Mouse (Mus musculus): ENCODE measurements around the gene Ltbp4. TPM values are rescaled to one million over a fixed set of nuclear protein-coding genes. Genes with fewer than 3 reads are reported as not detected.

Ltbp4 gene
- polyA plus RNA-seq, 1 experiment from 2014 or later: 41.7 TPM

DNA sequence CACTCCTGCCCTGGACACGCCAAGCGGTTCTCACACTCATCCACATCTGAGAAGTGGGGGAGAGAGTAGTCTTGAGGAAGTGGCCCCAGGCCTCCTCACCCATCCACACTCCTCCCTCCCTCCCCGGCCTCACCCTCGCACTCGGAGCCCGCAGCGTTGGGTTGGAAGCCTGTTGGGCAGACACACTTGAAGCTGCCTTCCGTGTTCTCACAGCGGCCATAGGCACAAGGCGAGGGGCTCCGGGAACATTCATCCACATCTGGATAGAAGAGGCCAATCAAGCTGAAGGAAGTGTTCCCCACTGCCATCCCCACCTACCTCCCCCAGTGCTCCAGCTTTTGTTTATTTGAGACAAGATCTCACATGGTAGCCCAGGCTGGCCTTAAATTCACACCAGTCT is 13.3 kb downstream of the Ltbp4 start:
- no peak for ATAC-seq (replicated peaks; ENCODE audit: low FRiP score)
- no peak overlapping the region for H3K27ac ChIP-seq
- no peaks in the 10 kb centered on the region; the same call in 1 of the 2 replicates for H3K36me3 ChIP-seq
- H3K9ac ChIP-seq: no peak overlapping the region
- WGBS: 96% methylated on average over 11 of the region's 11 CpGs
- peaks cover 48% of the 10 kb centered on the region for H3K27me3 ChIP-seq
- H3K4me3 ChIP-seq (replicated peaks): no peak overlapping the region
- no peaks in the 10 kb centered on the region for H3K9me3 ChIP-seq (replicated peaks)
- H3K4me1 ChIP-seq: peaks cover 36% of the 10 kb centered on the region
- H3K4me2 ChIP-seq: no peak overlapping the region

- Histone ChIP-seq H3K9ac (no peak overlapping the region), H3K36me3 (peaks cover under 1% of the 10 kb centered on the region; the same call in 1 of the 2 replicates), H3K4me3 (replicated peaks) (no peak overlapping the region), H3K4me1 (peaks cover 29% of the 10 kb centered on the region), H3K4me2 (no peak overlapping the region), H3K9me3 (replicated peaks) (no peaks in the 10 kb centered on the region), H3K27me3 (peaks cover 36% of the 10 kb centered on the region), H3K27ac (no peak overlapping the region)
- no peak for ATAC-seq (replicated peaks; ENCODE audit: low FRiP score)
- 92% methylated on average over 5 of the region's 5 CpGs for WGBS
Measured at GRCm38 (mm10) chr7:27323001-27323400, 14.5 kb downstream of the Ltbp4 start.

DNA sequence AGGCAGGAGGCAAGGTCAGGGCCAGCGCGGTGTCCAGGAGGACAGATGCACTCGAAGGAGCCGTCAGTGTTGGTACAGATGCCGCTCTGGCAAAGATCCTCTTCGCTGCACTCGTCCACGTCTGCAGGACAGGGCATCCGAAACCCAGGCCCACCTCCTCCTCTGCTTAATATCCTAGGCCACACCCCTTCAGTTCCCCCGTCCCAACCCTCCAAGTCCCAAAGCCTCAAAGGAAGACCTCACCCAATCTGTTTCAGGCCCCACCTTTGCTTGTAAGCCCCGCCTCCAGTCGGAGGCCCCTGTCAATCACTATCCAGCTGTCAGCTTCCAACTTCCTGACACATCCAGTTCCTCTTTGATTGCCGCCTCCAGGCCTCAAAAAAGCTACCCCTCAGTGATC is 15.2 kb downstream of the Ltbp4 start:
- WGBS: 20% methylated on average over 12 of the region's 13 CpGs
- Histone ChIP-seq H3K4me1 (peaks cover 29% of the 10 kb centered on the region), H3K4me2 (no peak overlapping the region), H3K27ac (no peak overlapping the region), H3K27me3 (peaks cover 29% of the 10 kb centered on the region), H3K9ac (no peak overlapping the region), H3K4me3 (replicated peaks) (no peak overlapping the region), H3K9me3 (replicated peaks) (no peaks in the 10 kb centered on the region), H3K36me3 (0 out of 2 replicates have a peak, but pooled peaks cover 6% of the 10 kb centered on the region)
- ATAC-seq (replicated peaks; ENCODE audit: low FRiP score): no peak

DNA sequence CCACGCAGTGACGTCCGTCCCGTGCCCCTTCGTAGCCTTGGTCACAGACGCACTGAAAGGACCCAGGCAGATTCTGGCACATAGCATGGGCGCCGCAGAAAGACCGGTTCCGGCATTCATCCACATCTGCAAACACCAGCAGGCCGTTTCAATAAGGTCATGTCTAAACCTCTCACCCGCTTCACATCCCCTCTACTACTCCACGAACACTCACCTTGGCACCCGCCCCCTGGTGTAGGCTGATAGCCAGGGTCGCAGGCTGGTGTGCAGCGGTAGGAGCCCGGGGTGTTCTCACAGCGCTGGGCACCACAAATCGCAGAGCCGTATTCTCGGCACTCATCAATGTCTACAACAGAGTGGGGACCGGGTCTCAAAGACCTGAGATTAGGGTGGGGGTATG is 18.1 kb downstream of the Ltbp4 start:
- WGBS: 90% methylated on average over 22 of the region's 22 CpGs
- ATAC-seq (replicated peaks; ENCODE audit: low FRiP score): no peak
- H3K4me2 ChIP-seq: no peak overlapping the region
- no peak overlapping the region for H3K9ac ChIP-seq
- H3K36me3 ChIP-seq: peaks cover 8% of the 10 kb centered on the region; the same call in 1 of the 2 replicates
- peaks cover 4% of the 10 kb centered on the region; the same call in 1 of the 2 replicates for H3K27me3 ChIP-seq
- no peak overlapping the region for H3K4me3 ChIP-seq (replicated peaks)
- peaks cover 17% of the 10 kb centered on the region for H3K4me1 ChIP-seq
- H3K9me3 ChIP-seq (replicated peaks): no peaks in the 10 kb centered on the region
- H3K27ac ChIP-seq: no peak overlapping the region

DNA sequence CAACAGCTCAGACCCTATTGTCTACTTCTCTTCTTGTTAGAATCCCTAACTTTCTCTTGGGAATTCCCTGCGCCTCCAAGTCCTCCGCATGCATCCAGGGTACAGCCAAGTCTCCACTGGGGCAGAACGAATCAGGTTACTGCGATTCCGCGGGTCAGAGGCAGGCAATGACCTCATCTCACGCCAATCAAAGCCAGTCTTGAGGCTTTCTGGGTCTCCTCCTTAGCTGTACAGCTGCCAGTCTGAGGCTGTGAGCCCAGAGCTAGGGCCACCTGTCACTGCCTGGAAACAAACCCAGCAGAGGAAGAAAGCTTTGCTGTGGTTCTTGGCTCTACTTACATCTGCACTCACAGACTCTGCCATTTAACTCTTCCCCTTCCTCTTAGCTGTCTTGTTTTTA is 21.5 kb downstream of the Ltbp4 start:
- WGBS: 27% methylated on average over 7 of the region's 7 CpGs
- Histone ChIP-seq H3K4me2 (no peak overlapping the region), H3K4me1 (peaks cover 8% of the 10 kb centered on the region), H3K27me3 (0 out of 2 replicates have a peak, but pooled peaks cover 6% of the 10 kb centered on the region), H3K9me3 (replicated peaks) (peaks cover 7% of the 10 kb centered on the region; the same call in 1 of the 2 replicates), H3K9ac (no peak overlapping the region), H3K27ac (no peak overlapping the region), H3K36me3 (peaks cover 26% of the 10 kb centered on the region), H3K4me3 (replicated peaks) (no peak overlapping the region)
- ATAC-seq (replicated peaks; ENCODE audit: low FRiP score): peak; percentile 80

DNA sequence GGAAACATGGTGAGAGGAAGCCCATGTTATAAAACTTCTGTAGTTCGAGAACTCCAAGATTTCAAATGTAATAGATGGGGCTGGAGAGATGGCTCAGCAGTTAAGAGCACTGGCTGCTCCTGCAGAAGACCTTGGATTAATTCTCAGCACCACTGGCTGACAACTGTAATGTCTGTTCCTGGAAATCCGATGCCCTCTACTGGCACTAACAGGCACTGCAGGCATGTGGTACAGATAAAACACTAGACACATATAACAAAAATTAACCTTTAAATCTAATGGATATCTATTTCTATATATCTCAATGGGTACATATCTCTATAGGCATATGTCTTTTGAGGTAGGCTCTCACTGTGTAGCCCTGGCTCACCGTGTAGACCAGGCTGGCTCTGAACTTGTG is 23.1 kb downstream of the Ltbp4 start:
- peaks cover 12% of the 10 kb centered on the region; the same call in 1 of the 2 replicates for H3K27me3 ChIP-seq

GRCm38 (mm10) chr7:27311651-27312284 is 25.7 kb downstream of the Ltbp4 start:
- peaks cover 7% of the 10 kb centered on the region; the same call in 1 of the 2 replicates for H3K9me3 ChIP-seq (replicated peaks)
- H3K36me3 ChIP-seq: peaks cover 20% of the 10 kb centered on the region
- H3K4me2 ChIP-seq: no peak overlapping the region
- ATAC-seq (replicated peaks; ENCODE audit: low FRiP score): no peak
- peaks cover 38% of the 10 kb centered on the region for H3K4me1 ChIP-seq
- no peak overlapping the region for H3K27ac ChIP-seq
- H3K27me3 ChIP-seq: peaks cover 12% of the 10 kb centered on the region; the same call in 1 of the 2 replicates
- 93% methylated on average over 12 of the region's 12 CpGs for WGBS
- no peak overlapping the region for H3K9ac ChIP-seq
- no peak overlapping the region for H3K4me3 ChIP-seq (replicated peaks)

More for the DNA sequence above, 23.1 kb downstream of the Ltbp4 start:
- Histone ChIP-seq H3K4me3 (replicated peaks) (no peak overlapping the region), H3K27ac (no peak overlapping the region), H3K4me1 (peaks cover 19% of the 10 kb centered on the region), H3K9me3 (replicated peaks) (peaks cover 7% of the 10 kb centered on the region; the same call in 1 of the 2 replicates), H3K9ac (no peak overlapping the region), H3K36me3 (peaks cover 26% of the 10 kb centered on the region), H3K4me2 (no peak overlapping the region)
- ATAC-seq (replicated peaks; ENCODE audit: low FRiP score): no peak
- 91% methylated on average over 3 of the region's 3 CpGs for WGBS

DNA sequence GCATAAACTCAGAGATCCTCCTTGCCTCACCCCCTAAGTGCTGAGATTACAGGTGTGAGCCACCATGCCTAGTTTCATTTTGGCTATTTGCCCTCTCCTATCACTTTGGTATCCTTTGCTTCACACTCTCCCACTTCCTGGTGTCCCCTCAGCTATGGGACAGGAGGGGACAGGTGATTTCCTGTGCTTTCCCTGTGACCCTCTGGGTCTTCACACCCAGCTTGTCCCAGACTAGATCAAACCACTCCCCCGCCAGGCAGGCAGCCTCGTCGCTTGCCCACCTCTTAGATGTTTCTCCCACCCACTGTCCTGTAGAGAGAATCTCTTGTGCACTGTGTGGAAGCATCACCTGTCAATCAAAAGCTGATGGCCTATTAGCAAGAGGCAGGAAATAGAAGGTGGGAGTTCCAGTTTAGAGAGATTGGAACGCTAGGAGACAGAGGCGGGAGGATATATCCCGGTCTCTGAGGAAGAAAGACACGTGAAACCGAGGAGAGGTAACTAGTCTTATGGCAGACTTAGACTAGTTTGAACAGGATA is 26.4 kb downstream of the Ltbp4 start:
- Histone ChIP-seq H3K4me2 (peak overlapping the region; percentile 61; the same call in 1 of the 2 replicates), H3K27ac (no peak overlapping the region), H3K4me1 (peaks cover 37% of the 10 kb centered on the region), H3K9ac (no peak overlapping the region), H3K36me3 (peaks cover 20% of the 10 kb centered on the region), H3K9me3 (replicated peaks) (peaks cover 7% of the 10 kb centered on the region; the same call in 1 of the 2 replicates), H3K4me3 (replicated peaks) (no peak overlapping the region), H3K27me3 (peaks cover 12% of the 10 kb centered on the region; the same call in 1 of the 2 replicates)
- no peak for ATAC-seq (replicated peaks; ENCODE audit: low FRiP score)
- 40% methylated on average over 8 of the region's 8 CpGs for WGBS

DNA sequence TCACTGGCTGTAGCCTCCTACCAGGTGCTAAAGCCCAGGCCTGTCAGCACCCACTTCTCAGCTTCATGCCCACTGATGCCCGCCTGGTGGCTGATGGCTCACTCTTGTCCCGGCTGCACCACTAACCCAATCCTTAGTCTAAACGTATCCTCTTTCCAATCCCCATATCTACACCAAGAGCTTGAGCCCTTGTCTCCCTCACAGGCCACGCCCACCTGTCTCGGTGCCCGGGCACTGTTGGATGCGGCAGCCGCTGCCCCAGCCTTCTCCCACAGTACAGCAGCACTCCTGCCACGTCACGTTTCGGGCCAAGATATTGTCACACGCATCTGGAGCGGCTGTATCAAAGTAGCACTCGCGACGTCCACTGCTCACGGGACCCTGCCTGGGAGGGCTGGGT is 27.2 kb downstream of the Ltbp4 start:
- Histone ChIP-seq H3K4me1 (peaks cover 33% of the 10 kb centered on the region), H3K9me3 (replicated peaks) (peaks cover 7% of the 10 kb centered on the region; the same call in 1 of the 2 replicates), H3K9ac (peak overlapping the region; percentile 12; the same call in 1 of the 2 replicates), H3K27ac (peak overlapping the region; percentile 46; the same call in 1 of the 2 replicates), H3K27me3 (peaks cover 12% of the 10 kb centered on the region; the same call in 1 of the 2 replicates), H3K36me3 (peaks cover 20% of the 10 kb centered on the region), H3K4me2 (peak overlapping the region; percentile 61), H3K4me3 (replicated peaks) (peak overlapping the region; percentile 35)
- peak; percentile 30 for ATAC-seq (replicated peaks; ENCODE audit: low FRiP score)
- WGBS: 5% methylated on average over 17 of the region's 17 CpGs

DNA sequence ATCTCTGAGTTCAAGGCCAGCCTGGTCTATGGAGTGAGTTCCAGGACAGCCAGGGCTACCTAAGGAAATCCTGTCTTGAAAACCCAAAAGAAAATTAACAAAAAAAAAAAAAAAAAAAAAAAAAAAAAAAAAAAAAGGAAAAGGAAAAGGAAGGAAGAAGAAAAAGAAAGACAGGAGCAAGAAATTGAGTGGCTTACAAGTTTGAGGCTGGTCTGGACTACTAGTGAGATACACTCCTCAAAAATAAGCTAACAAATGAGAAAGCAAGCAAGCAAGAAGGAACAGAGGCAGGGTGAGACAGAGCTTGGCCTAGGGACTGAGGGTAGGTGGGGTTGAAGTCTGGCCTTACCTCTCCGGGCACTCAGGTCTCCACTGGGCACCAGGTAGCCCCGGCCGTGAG is 27.7 kb downstream of the Ltbp4 start:
- H3K4me2 ChIP-seq: peak overlapping the region; percentile 69
- H3K4me3 ChIP-seq (replicated peaks): no peak overlapping the region; the same call in 1 of the 2 replicates
- 0 out of 2 replicates have a peak overlapping the region, but pooled peaks have one; percentile 46 for H3K27ac ChIP-seq

GRCm38 (mm10) chr7:27308821-27309549 is 28.5 kb downstream of the Ltbp4 start:
- WGBS: 10% methylated on average over 28 of the region's 28 CpGs
- Histone ChIP-seq H3K9ac (0 out of 2 replicates have a peak overlapping the region, but pooled peaks have one; percentile 21), H3K9me3 (replicated peaks) (peaks cover 5% of the 10 kb centered on the region; the same call in 1 of the 2 replicates), H3K36me3 (peaks cover 14% of the 10 kb centered on the region), H3K4me1 (peaks cover 33% of the 10 kb centered on the region), H3K4me3 (replicated peaks) (peak overlapping the region; percentile 38), H3K4me2 (peak overlapping the region; percentile 69), H3K27me3 (peaks cover 15% of the 10 kb centered on the region), H3K27ac (peak overlapping the region; percentile 41; the same call in 1 of the 2 replicates)
- peak; percentile 62 for ATAC-seq (replicated peaks; ENCODE audit: low FRiP score)

More for the DNA sequence above, 27.7 kb downstream of the Ltbp4 start:
- Histone ChIP-seq H3K27me3 (peaks cover 12% of the 10 kb centered on the region; the same call in 1 of the 2 replicates), H3K9ac (no peak overlapping the region), H3K9me3 (replicated peaks) (peaks cover 7% of the 10 kb centered on the region; the same call in 1 of the 2 replicates), H3K36me3 (peaks cover 20% of the 10 kb centered on the region), H3K4me1 (peaks cover 33% of the 10 kb centered on the region)
- ATAC-seq (replicated peaks; ENCODE audit: low FRiP score): no peak
- 37% methylated on average over 3 of the region's 3 CpGs for WGBS
